8 mouse cellular contexts compared by ENCODE assay signal in genomic region chr10:85927676-85928445, GRCm38 (mm10). TPM values are rescaled to one million over a fixed set of nuclear protein-coding genes. Genes with fewer than 3 reads are reported as not detected.
DNase-seq lines count a peak whose midpoint lies in the region; ATAC-seq and TF ChIP-seq lines count a peak whose summit lies in the region.

Gene Ascl4, plus strand, starts transcription at chr10:85927681.

- H3K9ac ChIP-seq in heart, embryonic 15.5 days: peak within 1 kb of the TSS; percentile 26; the same call in 1 of the 2 replicates

- no peaks in the 10 kb centered on the region for H3K27me3 ChIP-seq in cerebellum, adult 2 months (ENCODE audit: control insufficient read depth, insufficient read depth, low read length)
- H3K27me3 ChIP-seq in testis, adult 2 months (ENCODE audit: control insufficient read depth, insufficient read depth, low read length): no peaks in the 10 kb centered on the region
- peaks cover 24% of the 10 kb centered on the region for H3K27me3 ChIP-seq in heart, embryonic 15.5 days
- H3K27me3 ChIP-seq in midbrain, embryonic 10.5 days (ENCODE audit: low read depth, poor library complexity, severe bottlenecking): peaks cover 28% of the 10 kb centered on the region

- peak within 1 kb of the TSS; percentile 0; the same call in 1 of the 2 replicates for H3K27ac ChIP-seq in cerebellum, adult 2 months (ENCODE audit: insufficient read depth, low read length)
- no peak within 1 kb of the TSS for H3K27ac ChIP-seq in testis, adult 2 months (ENCODE audit: control insufficient read depth, insufficient read depth, low read depth, low read length)
- H3K27ac ChIP-seq in heart, embryonic 15.5 days: no peak within 1 kb of the TSS
- peak within 1 kb of the TSS; percentile 83 for H3K27ac ChIP-seq in midbrain, embryonic 10.5 days (replicated peaks)

- no peaks in the 10 kb centered on the region for H3K36me3 ChIP-seq in testis, adult 2 months (ENCODE audit: control insufficient read depth, insufficient read depth, low read length)
- H3K36me3 ChIP-seq in heart, embryonic 15.5 days: no peaks in the 10 kb centered on the region
- H3K36me3 ChIP-seq in midbrain, embryonic 10.5 days: no peaks in the 10 kb centered on the region

- peaks cover 9% of the 10 kb centered on the region; the same call in 1 of the 2 replicates for H3K4me1 ChIP-seq in cerebellum, adult 2 months (ENCODE audit: control insufficient read depth, insufficient read depth, low read length)
- H3K4me1 ChIP-seq in testis, adult 2 months (ENCODE audit: control insufficient read depth, insufficient read depth, low read length): peaks cover 5% of the 10 kb centered on the region
- peaks cover 16% of the 10 kb centered on the region for H3K4me1 ChIP-seq in heart, embryonic 15.5 days (replicated peaks)
- H3K4me1 ChIP-seq in midbrain, embryonic 10.5 days: peaks cover 24% of the 10 kb centered on the region

- no peaks in the 10 kb centered on the region for H3K9me3 ChIP-seq in heart, embryonic 15.5 days (replicated peaks)
- no peaks in the 10 kb centered on the region for H3K9me3 ChIP-seq in midbrain, embryonic 10.5 days (replicated peaks)

- H3K4me3 ChIP-seq in cerebellum, adult 2 months (replicated peaks; ENCODE audit: insufficient read depth, low read depth, low read length): peak within 1 kb of the TSS; percentile 67
- H3K4me3 ChIP-seq in testis, adult 2 months (ENCODE audit: control insufficient read depth, low read depth, low read length): peak within 1 kb of the TSS; percentile 74
- peak within 1 kb of the TSS; percentile 57 for H3K4me3 ChIP-seq in heart, embryonic 15.5 days
- H3K4me3 ChIP-seq in midbrain, embryonic 10.5 days: peak within 1 kb of the TSS; percentile 63

- WGBS in cerebellum, adult 2 months: 2% methylated on average over 23 of the region's 23 CpGs
- 2% methylated on average over 23 of the region's 23 CpGs for WGBS in heart, embryonic 15.5 days
- 2% methylated on average over 23 of the region's 23 CpGs for WGBS in midbrain, embryonic 10.5 days

- TF ChIP-seq POLR2A in cerebellum, adult 2 months (IDR thresholded peaks at IDR 0.05; ENCODE audit: borderline replicate concordance, insufficient read depth, low read length): no peak
- no peak for TF ChIP-seq POLR2A in testis, adult 2 months (IDR thresholded peaks at IDR 0.05; ENCODE audit: control insufficient read depth, low read depth, low read length)

- peak; percentile 31 to 40 for DNase-seq in cerebellum, adult 2 months
- no peak for DNase-seq in cerebellum, adult 9-11 months
- no peak for DNase-seq in testis, postnatal 10 days (ENCODE audit: low spot score)
- DNase-seq in kidney, postnatal 14 days: peak; percentile 12
- peak; percentile 50 for DNase-seq in midbrain, embryonic 10.5 days (ENCODE audit: low spot score)

- ATAC-seq in heart, embryonic 15.5 days (replicated peaks; ENCODE audit: insufficient number of reproducible peaks, insufficient read depth, low FRiP score, low read depth): no peak
- no peak for ATAC-seq in monocyte, adult 5-6 weeks (replicated peaks; ENCODE audit: insufficient number of reproducible peaks, low FRiP score, low TSS enrichment, poor library complexity, severe bottlenecking)

- peak within 1 kb of the TSS; percentile 95 for H3K4me2 ChIP-seq in heart, embryonic 15.5 days

- TF ChIP-seq CTCF in cerebellum, adult 2 months (IDR thresholded peaks at IDR 0.05; ENCODE audit: borderline replicate concordance, insufficient read depth, low read depth, low read length): no peak; the same call in 1 of the 2 replicates
- TF ChIP-seq CTCF in testis, adult 2 months (IDR thresholded peaks at IDR 0.05; ENCODE audit: control insufficient read depth, insufficient read depth, insufficient replicate concordance, low read depth, low read length): no peak

RNA-seq across cellular contexts. Expression of gene Ascl4, which starts in this region (rescaled TPM):
- 0.52 and 0.68 TPM in 2 replicates for polyA plus RNA-seq in cerebellum, adult 2 months (2012; rRNA removed)
- 0.14 TPM in 1 of 2 replicates, not detected in the other for polyA plus RNA-seq in testis, adult 2 months (2012; rRNA removed)
- polyA plus RNA-seq in heart, embryonic 15.5 days (2015; fragmentation: Nextera tagmentation; extraction: Ambion mirVana): not detected in 2 replicates
- 0.49 and 0.79 TPM in 2 replicates for polyA plus RNA-seq in midbrain, embryonic 10.5 days (2016; fragmentation: Nextera tagmentation; extraction: Ambion mirVana)
- total RNA-seq in monocyte, adult 5-6 weeks (2017): not detected in 3 replicates

Comparison
In these comparisons a context has a peak if more than half of its experiments do, and no peak if none do; other contexts are left out.
1. Peak in DNase-seq, H3K4me3 ChIP-seq and H3K27ac ChIP-seq in cerebellum, adult 2 months; RNA of the gene not detected or under 1 TPM.
2. Peak in DNase-seq, H3K4me3 ChIP-seq and H3K27ac ChIP-seq in midbrain, embryonic 10.5 days; RNA of the gene not detected or under 1 TPM.